Mouse (Mus musculus): ENCODE data around the gene Il34.
"Not testable (repeated sequence)": the region's sequence is repeated elsewhere in the genome, so short reads cannot be mapped to it uniquely, and the experiment has no call there.

The Il34 gene

GRCm38 (mm10) chr8:110810481-110811065 lies 4.8 kb upstream of the Il34 start:
- no peak for DNase-seq (ENCODE audit: low spot score in 2 of 2)

GRCm38 (mm10) chr8:110809831-110810230 lies 4.1 kb upstream of the Il34 start:
- DNase-seq (ENCODE audit: low spot score in 2 of 2) = no peak

GRCm38 (mm10) chr8:110808495-110809472 lies 3.1 kb upstream of the Il34 start:
- no peak for DNase-seq (ENCODE audit: low spot score in 2 of 2)

- no peak for DNase-seq (ENCODE audit: low spot score in 2 of 2)
These were observed 422 bp upstream of the Il34 start for GRCm38 (mm10) chr8:110806146-110806545.

GRCm38 (mm10) chr8:110804825-110805514 lies 754 bp downstream of the Il34 start:
- DNase-seq (ENCODE audit: low spot score in 2 of 2) = no peak

GRCm38 (mm10) chr8:110803856-110804255 lies 1.9 kb downstream of the Il34 start:
- DNase-seq (ENCODE audit: low spot score in 2 of 2) = no peak

GRCm38 (mm10) chr8:110802988-110803387 lies 2.7 kb downstream of the Il34 start:
- no peak for DNase-seq (ENCODE audit: low spot score in 2 of 2)

GRCm38 (mm10) chr8:110797086-110797485 lies 8.6 kb downstream of the Il34 start:
- DNase-seq (ENCODE audit: low spot score in 2 of 2) = no peak

GRCm38 (mm10) chr8:110794363-110794965 lies 11.3 kb downstream of the Il34 start:
- DNase-seq (ENCODE audit: low spot score in 2 of 2) = no peak

GRCm38 (mm10) chr8:110793936-110794335 lies 11.8 kb downstream of the Il34 start:
- DNase-seq (ENCODE audit: low spot score in 2 of 2) = no peak

GRCm38 (mm10) chr8:110793511-110793910 lies 12.2 kb downstream of the Il34 start:
- no peak for DNase-seq (ENCODE audit: low spot score in 2 of 2)

GRCm38 (mm10) chr8:110792574-110793200 lies 13.0 kb downstream of the Il34 start:
- no peak for DNase-seq (ENCODE audit: low spot score in 2 of 2)

- DNase-seq (ENCODE audit: low spot score in 2 of 2) = no peak
These were observed 14.6 kb downstream of the Il34 start for GRCm38 (mm10) chr8:110791164-110791563.

- no peak for DNase-seq (ENCODE audit: low spot score in 2 of 2)
These were observed 15.5 kb downstream of the Il34 start for GRCm38 (mm10) chr8:110790270-110790669.

GRCm38 (mm10) chr8:110789571-110789970 lies 16.2 kb downstream of the Il34 start:
- DNase-seq (ENCODE audit: low spot score in 2 of 2) = no peak

GRCm38 (mm10) chr8:110788981-110789380 lies 16.7 kb downstream of the Il34 start:
- DNase-seq (ENCODE audit: low spot score in 2 of 2) = no peak

- no peak for DNase-seq (ENCODE audit: low spot score in 2 of 2)
These were observed 18.2 kb downstream of the Il34 start for GRCm38 (mm10) chr8:110787411-110787954.

- no peak for DNase-seq (ENCODE audit: low spot score in 2 of 2)
These were observed 18.8 kb downstream of the Il34 start for GRCm38 (mm10) chr8:110786934-110787333.

- DNase-seq (ENCODE audit: low spot score in 2 of 2) = not testable (repeated sequence)
These were observed 19.2 kb downstream of the Il34 start for GRCm38 (mm10) chr8:110786501-110786900.

GRCm38 (mm10) chr8:110785366-110785765 lies 20.4 kb downstream of the Il34 start:
- DNase-seq (ENCODE audit: low spot score in 2 of 2) = no peak

All from urinary bladder, adult 18-20 months (tissue).